In genomic region chr5:142229811-142230205, GRCm38 (mm10) we compare ENCODE assay signal across 22 mouse cellular contexts.
A peak's percentile ranks its signal among the peaks of the same experiment; 100 is the strongest.
DNase-seq lines count a peak whose midpoint lies in the region; ATAC-seq and TF ChIP-seq lines count a peak whose summit lies in the region.
"Had no signal": no experiment of that assay in that cellular context is flagged by ENCODE, and none has a peak within 500 bp of the region (broad histone marks: within the 10 kb centered on the region; RNA-seq: fewer than 3 reads in every experiment).

No protein-coding gene starts in this region.

- no peaks in the 10 kb centered on the region for H3K36me3 ChIP-seq in hindbrain, embryonic 12.5 days
- H3K36me3 ChIP-seq in hindbrain, embryonic 13.5 days: no peaks in the 10 kb centered on the region
- no peaks in the 10 kb centered on the region for H3K36me3 ChIP-seq in kidney, embryonic 16.5 days (ENCODE audit: insufficient read depth, low read length)
- no peaks in the 10 kb centered on the region for H3K36me3 ChIP-seq in testis, adult 2 months (ENCODE audit: control insufficient read depth, insufficient read depth, low read length)
- H3K36me3 ChIP-seq: G1E; heart, embryonic 15.5 days had no signal

- TF ChIP-seq POLR2A in testis, adult 2 months (IDR thresholded peaks at IDR 0.05; ENCODE audit: control insufficient read depth, low read depth, low read length): no peak

- ATAC-seq in hindbrain, embryonic 12.5 days (ENCODE audit: low FRiP score): no peak
- ATAC-seq in hindbrain, embryonic 13.5 days (ENCODE audit: low FRiP score): no peak
- peak; percentile 65; the same call in 1 of the 2 replicates for ATAC-seq in kidney, embryonic 16.5 days (ENCODE audit: low FRiP score, low TSS enrichment)
- ATAC-seq: CD4-positive, CD25-positive, alpha-beta regulatory T cell, adult 4 months; forebrain, embryonic 13.5 days; forebrain, postnatal 0 days had no signal

- no peaks in the 10 kb centered on the region for H3K4me1 ChIP-seq in hindbrain, embryonic 12.5 days
- H3K4me1 ChIP-seq in hindbrain, embryonic 13.5 days (replicated peaks): no peaks in the 10 kb centered on the region
- peaks cover 8% of the 10 kb centered on the region; the same call in 1 of the 2 replicates for H3K4me1 ChIP-seq in kidney, embryonic 16.5 days (ENCODE audit: insufficient read depth, low read length)
- H3K4me1 ChIP-seq in testis, adult 2 months (ENCODE audit: control insufficient read depth, insufficient read depth, low read length): peaks cover 4% of the 10 kb centered on the region; the same call in 1 of the 2 replicates
- H3K4me1 ChIP-seq: forebrain, embryonic 13.5 days; heart, embryonic 15.5 days had no signal

- no peak overlapping the region for H3K9ac ChIP-seq in hindbrain, embryonic 12.5 days
- no peak overlapping the region for H3K9ac ChIP-seq in hindbrain, embryonic 13.5 days
- H3K9ac ChIP-seq in kidney, embryonic 16.5 days (replicated peaks; ENCODE audit: low read length): no peak overlapping the region
- H3K9ac ChIP-seq: forebrain, embryonic 13.5 days; forebrain, postnatal 0 days; heart, embryonic 15.5 days had no signal

- H3K27me3 ChIP-seq in hindbrain, embryonic 12.5 days: no peaks in the 10 kb centered on the region; the same call in 1 of the 2 replicates
- no peaks in the 10 kb centered on the region for H3K27me3 ChIP-seq in hindbrain, embryonic 13.5 days
- H3K27me3 ChIP-seq in kidney, embryonic 16.5 days (ENCODE audit: insufficient read depth, low read length): no peaks in the 10 kb centered on the region
- H3K27me3 ChIP-seq in testis, adult 2 months (ENCODE audit: control insufficient read depth, insufficient read depth, low read length): no peaks in the 10 kb centered on the region
- H3K27me3 ChIP-seq: forebrain, embryonic 13.5 days; heart, embryonic 15.5 days had no signal

- H3K27ac ChIP-seq in hindbrain, embryonic 12.5 days: peak overlapping the region; percentile 2; the same call in 1 of the 2 replicates
- no peak overlapping the region for H3K27ac ChIP-seq in hindbrain, embryonic 13.5 days
- peak overlapping the region; percentile 90 for H3K27ac ChIP-seq in kidney, embryonic 16.5 days (ENCODE audit: low read length)
- no peak overlapping the region for H3K27ac ChIP-seq in testis, adult 2 months (ENCODE audit: control insufficient read depth, insufficient read depth, low read depth, low read length)
- H3K27ac ChIP-seq: forebrain, embryonic 13.5 days; heart, adult 2 months; heart, embryonic 15.5 days had no signal

- no peak overlapping the region for H3K4me3 ChIP-seq in hindbrain, embryonic 12.5 days
- H3K4me3 ChIP-seq in hindbrain, embryonic 13.5 days: no peak overlapping the region
- H3K4me3 ChIP-seq in kidney, embryonic 16.5 days (ENCODE audit: low read length): no peak overlapping the region
- H3K4me3 ChIP-seq in testis, adult 2 months (ENCODE audit: control insufficient read depth, low read depth, low read length): peak overlapping the region; percentile 64
- H3K4me3 ChIP-seq: forebrain, embryonic 13.5 days; heart, adult 2 months; heart, embryonic 15.5 days had no signal

- H3K4me2 ChIP-seq in hindbrain, embryonic 12.5 days (replicated peaks): no peak overlapping the region
- no peak overlapping the region for H3K4me2 ChIP-seq in hindbrain, embryonic 13.5 days
- no peak overlapping the region for H3K4me2 ChIP-seq in kidney, embryonic 16.5 days (replicated peaks; ENCODE audit: low read depth, low read length)
- H3K4me2 ChIP-seq: forebrain, embryonic 13.5 days; heart, embryonic 11.5 days; heart, embryonic 15.5 days had no signal

- DNase-seq in kidney, adult 18-20 months: no peak
- DNase-seq in kidney, postnatal 4 days: peak; percentile 34 to 53
- no peak for DNase-seq in kidney, postnatal 25 days
- DNase-seq in testis, postnatal 14 days (ENCODE audit: low spot score): no peak
- DNase-seq: adrenal gland, postnatal 10 days; B cell, adult 2 months; cerebellum, adult 11 months; cerebellum, adult 9-10 months; cerebellum, postnatal 25 days; forebrain, postnatal 0 days; gastrocnemius, postnatal 14 days; heart, adult 2 months; heart, postnatal 14 days had no signal

- WGBS in hindbrain, embryonic 12.5 days: 82% methylated on average over 8 of the region's 8 CpGs
- WGBS in hindbrain, embryonic 13.5 days: 88% methylated on average over 8 of the region's 8 CpGs
- 48% methylated on average over 8 of the region's 8 CpGs for WGBS in kidney, embryonic 16.5 days

- TF ChIP-seq CTCF in testis, adult 2 months (IDR thresholded peaks at IDR 0.05; ENCODE audit: control insufficient read depth, insufficient read depth, insufficient replicate concordance, low read depth, low read length): no peak

- H3K9me3 ChIP-seq in hindbrain, embryonic 12.5 days (replicated peaks): no peaks in the 10 kb centered on the region
- H3K9me3 ChIP-seq in hindbrain, embryonic 13.5 days: 0 out of 2 replicates have a peak, but pooled peaks cover 3% of the 10 kb centered on the region
- H3K9me3 ChIP-seq in kidney, embryonic 16.5 days (ENCODE audit: low read length): peaks cover 11% of the 10 kb centered on the region; the same call in 1 of the 2 replicates
- H3K9me3 ChIP-seq: forebrain, embryonic 13.5 days; heart, embryonic 15.5 days had no signal

Comparison
In these comparisons a context has a peak if more than half of its experiments do, and no peak if none do; other contexts are left out.
1. H3K27ac ChIP-seq: peak in hindbrain, embryonic 12.5 days (single experiment) and kidney, embryonic 16.5 days (single experiment); none in hindbrain, embryonic 13.5 days (single experiment) and testis, adult 2 months (single experiment).
2. DNase-seq: peak in kidney, postnatal 4 days (2 of 2); none in kidney, adult 18-20 months (single experiment), kidney, postnatal 25 days (0 of 2) and testis, postnatal 14 days (single experiment).